Comparison of ENCODE assay signal across 32 mouse cellular contexts in the genomic region with DNA sequence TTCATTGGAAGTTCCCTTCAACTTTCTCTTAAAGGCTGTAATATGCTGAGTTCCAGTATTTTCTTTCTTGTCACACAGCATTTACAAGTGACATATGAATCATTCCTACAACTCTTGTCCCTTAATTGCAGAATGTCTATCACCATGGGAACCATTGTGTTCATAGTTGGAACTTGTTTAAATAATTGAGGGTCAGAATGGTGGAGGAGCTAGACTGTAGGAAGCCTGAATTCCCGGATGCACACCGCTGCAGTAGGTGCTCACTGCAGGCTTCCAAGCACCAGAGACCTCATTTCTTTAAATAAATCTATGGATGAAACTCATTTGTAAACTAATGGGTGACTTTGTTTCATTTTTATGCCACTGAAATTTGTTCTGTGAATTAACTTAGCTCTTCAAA.
DNase-seq lines count a peak whose midpoint lies in the region; ATAC-seq and TF ChIP-seq lines count a peak whose summit lies in the region.
"Had no signal": no experiment of that assay in that cellular context is flagged by ENCODE, and none has a peak within 500 bp of the region (broad histone marks: within the 10 kb centered on the region; RNA-seq: fewer than 3 reads in every experiment).

No protein-coding gene starts in this region.

- no peak overlapping the region for H3K9ac ChIP-seq in embryonic facial prominence, embryonic 14.5 days (ENCODE audit: low read depth, low read length)
- H3K9ac ChIP-seq: heart, embryonic 13.5 days; hindbrain, embryonic 15.5 days; kidney, embryonic 15.5 days; liver, embryonic 12.5 days; liver, postnatal 0 days had no signal

- ATAC-seq in embryonic facial prominence, embryonic 14.5 days (ENCODE audit: low read depth) = no peak
- ATAC-seq: CD4-positive, CD25-positive, alpha-beta regulatory T cell, adult 4 months; inflammation-experienced regulatory T-cells, adult 6 months; liver, embryonic 12.5 days; liver, postnatal 0 days; midbrain, embryonic 16.5 days had no signal

- H3K4me3 ChIP-seq in embryonic facial prominence, embryonic 14.5 days (ENCODE audit: low read depth, low read length) = no peak overlapping the region
- no peak overlapping the region for H3K4me3 ChIP-seq in embryonic facial prominence, embryonic 10.5 days
- no peak overlapping the region for H3K4me3 ChIP-seq in layer of hippocampus, adult 2 months
- H3K4me3 ChIP-seq: gastrocnemius, adult 2 months; heart, adult 2 months; heart, embryonic 13.5 days; hindbrain, embryonic 15.5 days; kidney, embryonic 15.5 days; liver, embryonic 12.5 days; midbrain, embryonic 10.5 days had no signal

- 74% methylated on average over 2 of the region's 2 CpGs for WGBS in embryonic facial prominence, embryonic 14.5 days
- 74% methylated on average over 2 of the region's 2 CpGs for WGBS in embryonic facial prominence, embryonic 10.5 days

- intact Hi-C loops in left cerebral cortex, postnatal 25 days (cut with DNase I) = no loop called here

- peaks cover 10% of the 10 kb centered on the region; the same call in 1 of the 2 replicates for H3K4me1 ChIP-seq in embryonic facial prominence, embryonic 14.5 days (ENCODE audit: control insufficient read depth, insufficient read depth, low read length)
- peaks cover 17% of the 10 kb centered on the region; the same call in 1 of the 2 replicates for H3K4me1 ChIP-seq in embryonic facial prominence, embryonic 10.5 days

- H3K9me3 ChIP-seq in embryonic facial prominence, embryonic 14.5 days (ENCODE audit: control insufficient read depth, low read length) = no peaks in the 10 kb centered on the region
- H3K9me3 ChIP-seq in embryonic facial prominence, embryonic 10.5 days = no peaks in the 10 kb centered on the region
- H3K9me3 ChIP-seq: heart, embryonic 13.5 days; hindbrain, embryonic 15.5 days; kidney, embryonic 15.5 days; liver, embryonic 12.5 days; midbrain, embryonic 10.5 days had no signal

- peaks cover 16% of the 10 kb centered on the region for H3K36me3 ChIP-seq in embryonic facial prominence, embryonic 14.5 days (ENCODE audit: control insufficient read depth, insufficient read depth, low read length)
- peaks cover 16% of the 10 kb centered on the region for H3K36me3 ChIP-seq in embryonic facial prominence, embryonic 10.5 days (replicated peaks)
- H3K36me3 ChIP-seq: hindbrain, embryonic 15.5 days had no signal

- no peak for TF ChIP-seq POLR2A in brain, embryonic 14.5 days (IDR thresholded peaks at IDR 0.05; ENCODE audit: borderline replicate concordance, extremely low read depth, insufficient read depth, insufficient read length, poor library complexity, severe bottlenecking)

- no peak for TF ChIP-seq CTCF in layer of hippocampus, adult 2 months (conservative IDR thresholded peaks at IDR 0.05)
- TF ChIP-seq CTCF in brain, embryonic 14.5 days (IDR thresholded peaks at IDR 0.05; ENCODE audit: borderline replicate concordance, extremely low read depth, insufficient read depth, insufficient read length) = no peak

- peak; percentile 23 for DNase-seq in embryonic facial prominence, embryonic 14.5 days (ENCODE audit: low spot score)
- DNase-seq in embryonic facial prominence, embryonic 10.5 days (ENCODE audit: low spot score) = no peak
- peak in 1 of 2 experiments; percentile 29 for DNase-seq in layer of hippocampus, adult 2 months (ENCODE audit: low spot score in 2 of 2)
- no peak for DNase-seq in layer of hippocampus, adult 9-11 months
- DNase-seq in brain, embryonic 14.5 days (ENCODE audit: low read depth) = peak; percentile 65
- peak; percentile 51 for DNase-seq in retina, embryonic 14.5 days (ENCODE audit: low spot score)
- no peak for DNase-seq in left cerebral cortex, postnatal 25 days (ENCODE audit: low spot score in 2 of 2)
- no peak for DNase-seq in urinary bladder, postnatal 14 days (ENCODE audit: low spot score)
- DNase-seq: adrenal gland, postnatal 25 days; cerebellum, adult 9-10 months; cerebellum, postnatal 36 days; gastrocnemius, adult 2 months; gastrocnemius, postnatal 36 days; heart, adult 2 months; heart, postnatal 10 days; kidney, adult 11 months; kidney, postnatal 25 days; left cerebral cortex, postnatal 4 days; liver, postnatal 0 days; lung, postnatal 10 days; right cerebral cortex, postnatal 4 days; thymus, adult 2 months; thymus, postnatal 36 days had no signal

- H3K27me3 ChIP-seq in embryonic facial prominence, embryonic 14.5 days (replicated peaks; ENCODE audit: control insufficient read depth, insufficient read depth, low read length) = no peaks in the 10 kb centered on the region
- H3K27me3 ChIP-seq in embryonic facial prominence, embryonic 10.5 days (replicated peaks; ENCODE audit: low read depth, poor library complexity, severe bottlenecking) = no peaks in the 10 kb centered on the region
- H3K27me3 ChIP-seq: heart, embryonic 13.5 days; hindbrain, embryonic 15.5 days; kidney, embryonic 15.5 days; liver, embryonic 12.5 days had no signal

- H3K27ac ChIP-seq in embryonic facial prominence, embryonic 14.5 days (replicated peaks; ENCODE audit: low read depth, low read length) = no peak overlapping the region
- no peak overlapping the region for H3K27ac ChIP-seq in embryonic facial prominence, embryonic 10.5 days (replicated peaks)
- H3K27ac ChIP-seq in layer of hippocampus, adult 2 months = peak overlapping the region; percentile 19
- H3K27ac ChIP-seq: gastrocnemius, adult 2 months; heart, adult 2 months; heart, embryonic 13.5 days; hindbrain, embryonic 15.5 days; kidney, embryonic 15.5 days; liver, embryonic 12.5 days; midbrain, embryonic 10.5 days; stomach, postnatal 0 days had no signal

- H3K4me2 ChIP-seq in embryonic facial prominence, embryonic 14.5 days (ENCODE audit: low read depth, low read length) = no peak overlapping the region
- H3K4me2 ChIP-seq: heart, embryonic 13.5 days; hindbrain, embryonic 15.5 days; kidney, embryonic 15.5 days; liver, embryonic 12.5 days had no signal

Comparison
In these comparisons a context has a peak if more than half of its experiments do, and no peak if none do; other contexts are left out.
1. DNase-seq: peak in embryonic facial prominence, embryonic 14.5 days (single experiment), brain, embryonic 14.5 days (single experiment) and retina, embryonic 14.5 days (single experiment); none in embryonic facial prominence, embryonic 10.5 days (single experiment), layer of hippocampus, adult 9-11 months (single experiment), left cerebral cortex, postnatal 25 days (0 of 2) and urinary bladder, postnatal 14 days (single experiment).